Mouse (Mus musculus): Measurements from ENCODE around the gene Zranb2.

- TF ChIP-seq POLR2A (IDR thresholded peaks at IDR 0.05; ENCODE audit: extremely low read depth, insufficient read depth, low read length): no peak
- no peak for TF ChIP-seq CTCF (IDR thresholded peaks at IDR 0.05; ENCODE audit: extremely low read depth, insufficient read depth, low read length)
These were observed 47.8 kb downstream of the Zranb2 start for GRCm38 (mm10) chr3:157581755-157582154.
